Mouse (Mus musculus) thymus, adult 2 months (tissue): Measurements from ENCODE around the gene Cadps2.

Experiments
- CTCF ChIP-seq: fragments of 200-500 bp; IDR thresholded peaks from 2 replicates; pipeline ENCODE4 v1.5.1; 2012; ENCODE audit warnings: mild to moderate bottlenecking, control low read depth, low read length, moderate library complexity, borderline replicate concordance; ENCODE audit not compliant: control insufficient read depth, poor library complexity, insufficient read depth; ENCODE audit errors: extremely low read depth
- POLR2A ChIP-seq: fragments of 200-500 bp; IDR thresholded peaks from 2 replicates; pipeline ENCODE4 v1.6.1; 2012; ENCODE audit warnings: mild to moderate bottlenecking, low read length, control low read depth, moderate library complexity; ENCODE audit not compliant: control insufficient read depth, poor library complexity, insufficient read depth; ENCODE audit errors: extremely low read depth

DNA sequence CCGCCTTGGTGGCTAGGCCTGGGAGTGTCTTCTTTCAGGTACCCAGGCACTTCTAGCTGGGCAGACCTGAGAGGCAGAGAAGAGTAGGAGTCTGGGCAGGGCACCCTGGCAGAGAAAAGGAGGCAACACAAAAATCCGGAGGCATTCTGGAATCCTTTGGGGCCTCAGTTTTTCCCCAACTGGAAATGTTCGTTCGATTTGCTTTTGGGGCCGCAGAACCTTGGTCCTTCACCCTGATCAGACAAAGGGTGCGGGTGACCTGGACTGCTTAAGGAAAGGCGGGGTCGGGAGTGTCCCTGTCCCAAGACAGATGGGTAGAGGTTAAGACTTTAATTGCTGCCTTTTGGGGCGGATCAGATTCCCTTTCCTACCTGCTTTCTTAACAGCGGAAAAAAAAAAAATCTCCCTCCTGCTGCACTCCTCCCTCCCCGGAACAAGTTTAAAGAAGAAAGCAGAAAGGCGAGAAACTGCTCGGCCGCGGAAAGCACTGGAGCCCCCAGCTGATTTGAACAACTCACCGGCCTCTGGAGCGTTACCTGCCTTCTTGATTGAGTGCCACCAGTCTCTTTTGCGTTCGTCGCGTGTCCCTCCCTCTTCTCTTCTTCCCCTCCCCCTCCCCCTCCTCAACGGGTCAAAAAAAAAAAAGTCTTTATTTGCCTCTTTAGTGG lies 588.8 kb downstream of the Cadps2 start:
- TF ChIP-seq CTCF = no peak
- TF ChIP-seq POLR2A = no peak
